ENCODE assay signal across 8 mouse cellular contexts in genomic region chr1:45431922-45432321, GRCm38 (mm10).
DNase-seq lines count a peak whose midpoint lies in the region; ATAC-seq lines count a peak whose summit lies in the region.

No protein-coding gene starts in this region.

- peak; percentile 88 for DNase-seq in heart, adult 11 months
- no peak for DNase-seq in heart, postnatal 25 days (ENCODE audit: low spot score)
- DNase-seq in adipocyte (ENCODE audit: low spot score): peak; percentile 69
- DNase-seq in forebrain, embryonic 11.5 days (ENCODE audit: low spot score): no peak
- DNase-seq in induced T-regulatory cell, adult 2 months (ENCODE audit: low read depth): peak; percentile 11
- peak; percentile 21 to 63 for DNase-seq in left cerebral cortex, postnatal 25 days (ENCODE audit: low spot score in 2 of 2)

- no peak overlapping the region for H3K27ac ChIP-seq in forebrain, embryonic 11.5 days (ENCODE audit: low read depth, low read length)
- no peak overlapping the region for H3K27ac ChIP-seq in midbrain, embryonic 15.5 days

- 26% methylated on average over 3 of the region's 3 CpGs for WGBS in forebrain, embryonic 11.5 days
- WGBS in midbrain, embryonic 15.5 days: 30% methylated on average over 3 of the region's 3 CpGs

- H3K4me2 ChIP-seq in forebrain, embryonic 11.5 days (ENCODE audit: low read depth, low read length, severe bottlenecking): no peak overlapping the region
- no peak overlapping the region for H3K4me2 ChIP-seq in midbrain, embryonic 15.5 days

- H3K4me3 ChIP-seq in forebrain, embryonic 11.5 days (ENCODE audit: low read depth, low read length): no peak overlapping the region
- H3K4me3 ChIP-seq in midbrain, embryonic 15.5 days: no peak overlapping the region

- no peaks in the 10 kb centered on the region for H3K4me1 ChIP-seq in forebrain, embryonic 11.5 days (replicated peaks; ENCODE audit: control insufficient read depth, insufficient read depth, low read length)
- no peaks in the 10 kb centered on the region for H3K4me1 ChIP-seq in midbrain, embryonic 15.5 days

- H3K27me3 ChIP-seq in forebrain, embryonic 11.5 days (ENCODE audit: control insufficient read depth, insufficient read depth, low read length): no peaks in the 10 kb centered on the region
- H3K27me3 ChIP-seq in midbrain, embryonic 15.5 days (replicated peaks): no peaks in the 10 kb centered on the region

- H3K36me3 ChIP-seq in forebrain, embryonic 11.5 days (ENCODE audit: control insufficient read depth, insufficient read depth, low read length): no peaks in the 10 kb centered on the region
- no peaks in the 10 kb centered on the region for H3K36me3 ChIP-seq in midbrain, embryonic 15.5 days (replicated peaks)

- intact Hi-C loops in heart, postnatal 25 days (cut with DNase I): loop anchor here (1.0 to 2.0 kb wide), 2 partner anchors 194 to 335 kb away; no protein-coding TSS in a partner anchor
- intact Hi-C loops in left cerebral cortex, postnatal 25 days (cut with DNase I): loop anchor here (1.0 to 5.0 kb wide), 3 partner anchors 194 to 334 kb away; no protein-coding TSS in a partner anchor

- H3K9me3 ChIP-seq in forebrain, embryonic 11.5 days (ENCODE audit: control insufficient read depth, low read length): no peaks in the 10 kb centered on the region
- H3K9me3 ChIP-seq in midbrain, embryonic 15.5 days: no peaks in the 10 kb centered on the region

- H3K9ac ChIP-seq in forebrain, embryonic 11.5 days (ENCODE audit: low read length): no peak overlapping the region
- H3K9ac ChIP-seq in midbrain, embryonic 15.5 days: no peak overlapping the region

- peak; percentile 90 for ATAC-seq in forebrain, embryonic 11.5 days (replicated peaks; ENCODE audit: low FRiP score)
- peak; percentile 91 for ATAC-seq in midbrain, embryonic 15.5 days (replicated peaks)
- no peak for ATAC-seq in inflammation-experienced regulatory T-cells, adult 6 months

Comparison
In these comparisons a context has a peak if more than half of its experiments do, and no peak if none do; other contexts are left out.
1. DNase-seq: peak in heart, adult 11 months (single experiment), adipocyte (single experiment), induced T-regulatory cell, adult 2 months (single experiment) and left cerebral cortex, postnatal 25 days (2 of 2); none in heart, postnatal 25 days (single experiment) and forebrain, embryonic 11.5 days (single experiment).